Mouse (Mus musculus): ENCODE measurements around the gene Mapk6. TPM values are rescaled to one million over a fixed set of nuclear protein-coding genes. Genes with fewer than 3 reads are reported as not detected.
"Not testable (repeated sequence)": the region's sequence is repeated elsewhere in the genome, so short reads cannot be mapped to it uniquely, and the experiment has no call there.

Gene Mapk6
- total RNA-seq (2014; rRNA removed) (164 and 181 TPM in 2 replicates), polyA plus RNA-seq (2015; fragmentation: Nextera tagmentation; extraction: Ambion mirVana) (103 and 109 TPM in 2 replicates)

DNA sequence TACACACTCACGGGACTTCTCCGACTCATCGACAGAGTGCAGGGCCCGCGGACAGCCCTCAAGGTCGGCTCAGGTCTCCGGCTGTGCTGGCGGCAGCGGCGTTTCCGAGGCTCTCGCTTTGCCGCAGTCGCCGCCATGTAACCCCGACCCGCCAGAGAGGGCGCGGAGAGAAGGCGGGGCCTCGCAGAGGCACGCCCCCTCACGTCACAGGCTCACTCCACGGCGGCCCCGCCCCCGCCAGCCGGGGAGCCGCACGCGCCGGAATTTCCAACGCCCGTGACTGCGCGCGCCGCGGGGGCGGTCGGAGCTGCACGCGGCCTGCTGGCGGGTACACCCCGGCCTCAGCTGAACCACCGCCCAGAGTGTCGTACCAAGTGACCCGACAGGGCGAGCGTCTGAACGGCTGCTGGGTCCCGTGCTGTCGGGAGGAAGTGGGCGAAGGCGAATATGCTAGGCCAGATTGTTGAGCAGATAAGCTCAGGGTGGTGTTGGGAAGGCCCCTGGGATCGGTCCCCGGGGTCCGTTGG lies at the start of gene Mapk6:
Mapk6 (minus strand) TSS at position 154 of the 527 bp plus-strand sequence.
- WGBS: under 1% methylated on average over 47 of the region's 58 CpGs
- TF ChIP-seq CTCF (IDR thresholded peaks at IDR 0.05): peak; percentile 36
- Histone ChIP-seq H3K9me3 (ENCODE audit: low read length) (no peaks in the 10 kb centered on the region), H3K4me3 (ENCODE audit: low read depth, low read length) (peak within 1 kb of the TSS; percentile 72), H3K27me3 (ENCODE audit: insufficient read depth, low read length) (no peaks in the 10 kb centered on the region), H3K36me3 (ENCODE audit: insufficient read depth, low read length) (no peaks in the 10 kb centered on the region), H3K4me2 (ENCODE audit: low read depth, low read length, poor library complexity, severe bottlenecking) (peak within 1 kb of the TSS; percentile 77), H3K27ac (ENCODE audit: low read depth, low read length) (peak within 1 kb of the TSS; percentile 96), H3K4me1 (ENCODE audit: insufficient read depth, low read length) (0 out of 2 replicates have a peak, but pooled peaks cover 2% of the 10 kb centered on the region), H3K9ac (replicated peaks; ENCODE audit: low read length, poor library complexity, severe bottlenecking) (peak within 1 kb of the TSS; percentile 88)
- ATAC-seq (ENCODE audit: low FRiP score): peak; percentile 95
- peak; percentile 93 for DNase-seq (ENCODE audit: low spot score)

DNA sequence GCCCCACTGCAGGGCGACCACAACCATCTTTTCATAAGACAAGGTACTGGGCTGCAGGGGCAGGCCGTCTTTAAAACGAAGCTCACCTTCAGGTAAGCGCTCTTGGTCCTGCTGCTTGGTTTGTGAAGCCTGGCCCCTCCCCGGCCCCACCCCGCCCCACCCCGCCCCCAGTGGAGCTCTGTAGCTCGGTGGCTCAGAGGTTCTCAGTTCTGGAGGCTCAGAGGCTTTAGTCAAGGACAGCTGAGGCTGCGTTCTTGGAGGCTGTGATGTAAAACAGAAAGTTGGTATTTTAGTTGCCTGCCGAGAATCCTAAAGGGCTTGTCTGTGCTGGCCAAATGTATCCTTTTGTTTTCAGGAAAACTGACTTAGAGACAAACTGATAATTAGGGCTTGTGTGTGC lies 45.9 kb upstream of the Mapk6 start:
- TF ChIP-seq CTCF (IDR thresholded peaks at IDR 0.05): no peak
- Histone ChIP-seq H3K36me3 (ENCODE audit: insufficient read depth, low read length) (peaks cover 79% of the 10 kb centered on the region), H3K27me3 (ENCODE audit: insufficient read depth, low read length) (no peaks in the 10 kb centered on the region), H3K27ac (ENCODE audit: low read depth, low read length) (no peak overlapping the region), H3K9me3 (ENCODE audit: low read length) (no peaks in the 10 kb centered on the region), H3K4me1 (ENCODE audit: insufficient read depth, low read length) (no peaks in the 10 kb centered on the region), H3K9ac (replicated peaks; ENCODE audit: low read length, poor library complexity, severe bottlenecking) (no peak overlapping the region), H3K4me3 (ENCODE audit: low read depth, low read length) (no peak overlapping the region), H3K4me2 (ENCODE audit: low read depth, low read length, poor library complexity, severe bottlenecking) (no peak overlapping the region)
- 83% methylated on average over 10 of the region's 10 CpGs for WGBS
- no peak for ATAC-seq (ENCODE audit: low FRiP score)
- no peak for DNase-seq (ENCODE audit: low spot score)

- TF ChIP-seq CTCF (IDR thresholded peaks at IDR 0.05): no peak
- DNase-seq (ENCODE audit: low spot score): no peak
- no peak overlapping the region for H3K9ac ChIP-seq (replicated peaks; ENCODE audit: low read length, poor library complexity, severe bottlenecking)
- H3K27me3 ChIP-seq (ENCODE audit: insufficient read depth, low read length): no peaks in the 10 kb centered on the region
- no peak overlapping the region for H3K4me2 ChIP-seq (ENCODE audit: low read depth, low read length, poor library complexity, severe bottlenecking)
- no peak overlapping the region for H3K4me3 ChIP-seq (ENCODE audit: low read depth, low read length)
- peaks cover 73% of the 10 kb centered on the region for H3K36me3 ChIP-seq (ENCODE audit: insufficient read depth, low read length)
- WGBS: 96% methylated on average over 2 of the region's 2 CpGs
- no peak overlapping the region for H3K27ac ChIP-seq (ENCODE audit: low read depth, low read length)
- ATAC-seq (ENCODE audit: low FRiP score): no peak
- H3K4me1 ChIP-seq (ENCODE audit: insufficient read depth, low read length): no peaks in the 10 kb centered on the region
- no peaks in the 10 kb centered on the region for H3K9me3 ChIP-seq (ENCODE audit: low read length)
These were observed 44.2 kb upstream of the Mapk6 start for GRCm38 (mm10) chr9:75453994-75454393.

- WGBS: 90% methylated on average over 3 of the region's 3 CpGs
- no peak for TF ChIP-seq CTCF (IDR thresholded peaks at IDR 0.05)
- H3K36me3 ChIP-seq (ENCODE audit: insufficient read depth, low read length): peaks cover 54% of the 10 kb centered on the region
- no peak overlapping the region for H3K27ac ChIP-seq (ENCODE audit: low read depth, low read length)
- no peak overlapping the region for H3K4me3 ChIP-seq (ENCODE audit: low read depth, low read length)
- no peak overlapping the region for H3K9ac ChIP-seq (replicated peaks; ENCODE audit: low read length, poor library complexity, severe bottlenecking)
- no peaks in the 10 kb centered on the region for H3K9me3 ChIP-seq (ENCODE audit: low read length)
- no peaks in the 10 kb centered on the region for H3K27me3 ChIP-seq (ENCODE audit: insufficient read depth, low read length)
- no peaks in the 10 kb centered on the region for H3K4me1 ChIP-seq (ENCODE audit: insufficient read depth, low read length)
- ATAC-seq (ENCODE audit: low FRiP score): no peak
- DNase-seq (ENCODE audit: low spot score): no peak
- no peak overlapping the region for H3K4me2 ChIP-seq (ENCODE audit: low read depth, low read length, poor library complexity, severe bottlenecking)
These were observed 38.2 kb upstream of the Mapk6 start for GRCm38 (mm10) chr9:75448021-75448420.

- not testable (repeated sequence) for H3K4me3 ChIP-seq (ENCODE audit: low read depth, low read length); DNase-seq (ENCODE audit: low spot score); H3K27ac ChIP-seq (ENCODE audit: low read depth, low read length); H3K9ac ChIP-seq (replicated peaks; ENCODE audit: low read length, poor library complexity, severe bottlenecking); ATAC-seq (ENCODE audit: low FRiP score); H3K4me2 ChIP-seq (ENCODE audit: low read depth, low read length, poor library complexity, severe bottlenecking); H3K9me3 ChIP-seq (ENCODE audit: low read length); H3K4me1 ChIP-seq (ENCODE audit: insufficient read depth, low read length); H3K27me3 ChIP-seq (ENCODE audit: insufficient read depth, low read length)
- WGBS: 87% methylated on average over 10 of the region's 10 CpGs
- peaks cover 45% of the 10 kb centered on the region for H3K36me3 ChIP-seq (ENCODE audit: insufficient read depth, low read length)
These were observed 36.8 kb upstream of the Mapk6 start for GRCm38 (mm10) chr9:75446574-75446973.

- no peak for TF ChIP-seq CTCF (IDR thresholded peaks at IDR 0.05)
- Histone ChIP-seq H3K27ac (ENCODE audit: low read depth, low read length) (no peak overlapping the region), H3K4me1 (ENCODE audit: insufficient read depth, low read length) (peaks cover 7% of the 10 kb centered on the region; the same call in 1 of the 2 replicates), H3K9ac (replicated peaks; ENCODE audit: low read length, poor library complexity, severe bottlenecking) (no peak overlapping the region), H3K4me2 (ENCODE audit: low read depth, low read length, poor library complexity, severe bottlenecking) (no peak overlapping the region), H3K9me3 (ENCODE audit: low read length) (no peaks in the 10 kb centered on the region), H3K4me3 (ENCODE audit: low read depth, low read length) (no peak overlapping the region), H3K36me3 (ENCODE audit: insufficient read depth, low read length) (peaks cover 39% of the 10 kb centered on the region), H3K27me3 (ENCODE audit: insufficient read depth, low read length) (no peaks in the 10 kb centered on the region)
- no peak for DNase-seq (ENCODE audit: low spot score)
- 90% methylated on average over 15 of the region's 15 CpGs for WGBS
- no peak for ATAC-seq (ENCODE audit: low FRiP score)
These were observed 35.2 kb upstream of the Mapk6 start for GRCm38 (mm10) chr9:75444981-75445380.
